Mouse (Mus musculus) yolk sac, embryonic 10.5 days (tissue): ENCODE measurements at regions not wholly inside any gene's neighbourhood (a gene's known extent, or its start where the extent isn't known, plus 50 kb on each side); places are given as distances from the start of the nearest gene placed in this dataset.
"Not testable (repeated sequence)": the region's sequence is repeated elsewhere in the genome, so short reads cannot be mapped to it uniquely, and the experiment has no call there.

Experiments
- DNase-seq: peaks from one replicate; pipeline ENCODE4 v3.0.0-alpha.2; 2017; ENCODE audit warnings: low spot score

DNA sequence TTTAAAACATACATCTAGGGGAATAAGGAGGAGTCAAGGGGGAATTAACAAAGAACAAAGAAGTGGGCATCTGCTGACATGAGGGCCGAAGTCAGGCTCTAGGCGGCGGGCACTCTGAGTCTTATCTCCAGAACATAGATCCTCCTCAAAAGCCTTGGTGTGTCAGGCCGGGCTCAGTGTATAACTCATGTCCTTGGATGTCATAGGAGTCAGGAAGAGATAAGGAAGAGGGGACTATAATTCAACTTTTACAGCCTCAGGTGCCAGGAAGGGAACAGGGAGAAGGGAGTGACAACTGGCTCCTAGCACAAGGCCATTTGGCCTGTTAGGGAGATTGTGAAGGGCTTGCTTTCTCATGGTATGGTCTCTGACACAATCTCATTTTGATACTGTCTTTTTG is 185.9 kb upstream of the Ube2e2 start:
- not testable (repeated sequence) for DNase-seq

DNA sequence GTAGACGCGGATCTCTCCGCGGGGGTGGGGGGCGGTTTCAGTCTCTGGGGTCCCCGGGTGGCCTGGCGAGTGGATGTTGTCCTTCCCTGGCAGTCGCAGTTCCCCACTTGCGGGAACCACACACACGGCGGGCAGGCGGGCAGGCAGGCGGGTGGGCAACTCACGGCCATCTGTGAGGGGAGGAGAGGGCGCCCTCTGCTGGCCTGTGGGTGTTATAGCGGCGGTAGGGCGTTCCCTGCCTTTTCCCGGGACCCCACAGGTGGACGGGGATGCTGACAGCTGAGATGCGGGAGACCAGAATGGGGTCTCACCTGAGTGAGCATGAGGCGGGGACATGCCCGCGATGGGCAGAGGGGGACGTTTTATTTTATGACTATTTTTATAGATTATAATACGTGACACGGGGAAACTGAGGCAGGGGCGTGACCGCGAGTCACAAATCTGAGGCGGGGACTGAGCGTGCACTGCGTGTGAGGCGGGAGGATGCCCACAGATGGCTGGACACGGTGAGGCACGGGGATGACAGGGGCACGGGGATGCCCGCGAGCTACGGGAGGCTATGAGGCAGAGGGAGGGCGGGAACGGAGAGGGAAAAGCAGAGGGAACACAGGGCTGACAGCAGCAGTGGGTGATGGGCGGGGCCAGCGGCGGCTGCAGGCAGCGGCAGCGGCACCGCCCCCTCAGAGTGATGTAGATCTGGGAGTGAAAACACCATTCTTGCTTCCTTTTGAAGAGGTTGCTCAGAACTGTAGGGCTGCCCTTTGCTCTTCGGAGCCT is 148.1 kb upstream of the Ube2e2 start:
- DNase-seq: peak; percentile 37

DNA sequence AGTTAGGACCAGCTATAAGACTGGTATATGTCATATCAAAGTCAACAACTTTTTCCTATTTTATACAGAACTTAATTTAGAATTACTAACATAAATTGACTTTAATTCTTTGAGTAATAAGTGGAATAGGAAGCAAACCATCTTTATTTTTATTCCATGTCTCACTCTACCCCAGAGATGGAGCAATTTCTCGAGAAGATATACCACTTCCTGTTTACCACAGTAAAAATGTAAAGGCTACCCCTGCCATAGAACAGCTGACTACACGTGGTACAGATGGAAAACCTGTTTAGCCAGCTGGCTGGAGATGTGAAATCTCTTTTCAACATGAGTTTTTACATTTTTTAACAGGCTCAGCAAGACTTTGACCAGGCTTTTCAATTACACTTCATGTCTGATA is 126.0 kb upstream of the Ube2e2 start:
- DNase-seq: no peak

- no peak for DNase-seq
Measured at GRCm38 (mm10) chr14:19015406-19015805, 121.3 kb upstream of the Ube2e2 start.

GRCm38 (mm10) chr14:19013558-19013957 is 119.5 kb upstream of the Ube2e2 start:
- DNase-seq: not testable (repeated sequence)

DNA sequence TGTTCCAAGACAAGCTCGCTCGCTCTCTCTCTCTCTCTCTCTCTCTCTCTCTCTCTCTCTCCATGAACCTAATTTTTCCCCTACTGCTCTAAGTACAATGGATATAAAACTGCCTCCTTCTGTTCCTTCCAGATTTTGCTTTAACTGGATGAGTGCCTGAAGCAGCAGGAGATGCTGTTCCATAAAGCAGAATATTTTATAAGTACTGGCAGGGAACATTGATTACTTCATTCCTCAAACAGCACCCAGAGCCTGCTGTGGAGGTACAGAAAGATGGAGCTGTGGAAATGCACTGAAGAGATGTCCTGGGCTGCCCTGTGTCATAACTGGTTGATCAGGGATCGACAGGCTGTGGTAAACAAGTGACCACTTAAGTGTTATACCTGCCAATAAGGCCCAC is 89.8 kb upstream of the Ube2e2 start:
- no peak for DNase-seq

- no peak for DNase-seq
Measured at GRCm38 (mm10) chr14:18963864-18964263, 69.8 kb upstream of the Ube2e2 start.

DNA sequence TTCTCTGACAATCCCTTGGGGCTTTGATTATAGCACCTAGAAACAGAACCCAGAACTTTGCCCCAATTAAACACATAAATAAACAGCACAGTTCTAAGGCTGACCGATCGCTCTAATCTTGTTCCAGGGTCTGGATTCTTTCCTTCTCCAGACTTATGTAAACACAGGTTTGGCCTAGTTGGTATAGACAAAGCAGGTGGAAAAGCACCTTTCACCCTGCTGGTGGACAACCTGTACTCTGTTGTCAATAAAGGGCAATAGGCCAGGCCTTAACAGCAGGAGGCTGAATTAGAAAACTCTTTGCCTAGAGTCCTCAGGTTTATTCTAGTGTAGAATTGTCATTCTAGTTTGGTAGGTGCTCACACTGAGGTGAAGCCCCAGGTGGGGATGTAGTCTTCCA is 69.2 kb upstream of the Ube2e2 start:
- DNase-seq: no peak
